Mouse (Mus musculus) layer of hippocampus, adult 9-10 months (tissue): ENCODE measurements at regions not wholly inside any gene's neighbourhood (a gene's known extent, or its start where the extent isn't known, plus 50 kb on each side); places are given as distances from the start of the nearest gene placed in this dataset.

Experiments
- DNase-seq: peaks from one replicate; pipeline ENCODE4 v3.0.0; 2022; ENCODE audit warnings: low spot score

GRCm38 (mm10) chr5:141054991-141055390 is 54.6 kb upstream of the Card11 start:
- DNase-seq: no peak

DNA sequence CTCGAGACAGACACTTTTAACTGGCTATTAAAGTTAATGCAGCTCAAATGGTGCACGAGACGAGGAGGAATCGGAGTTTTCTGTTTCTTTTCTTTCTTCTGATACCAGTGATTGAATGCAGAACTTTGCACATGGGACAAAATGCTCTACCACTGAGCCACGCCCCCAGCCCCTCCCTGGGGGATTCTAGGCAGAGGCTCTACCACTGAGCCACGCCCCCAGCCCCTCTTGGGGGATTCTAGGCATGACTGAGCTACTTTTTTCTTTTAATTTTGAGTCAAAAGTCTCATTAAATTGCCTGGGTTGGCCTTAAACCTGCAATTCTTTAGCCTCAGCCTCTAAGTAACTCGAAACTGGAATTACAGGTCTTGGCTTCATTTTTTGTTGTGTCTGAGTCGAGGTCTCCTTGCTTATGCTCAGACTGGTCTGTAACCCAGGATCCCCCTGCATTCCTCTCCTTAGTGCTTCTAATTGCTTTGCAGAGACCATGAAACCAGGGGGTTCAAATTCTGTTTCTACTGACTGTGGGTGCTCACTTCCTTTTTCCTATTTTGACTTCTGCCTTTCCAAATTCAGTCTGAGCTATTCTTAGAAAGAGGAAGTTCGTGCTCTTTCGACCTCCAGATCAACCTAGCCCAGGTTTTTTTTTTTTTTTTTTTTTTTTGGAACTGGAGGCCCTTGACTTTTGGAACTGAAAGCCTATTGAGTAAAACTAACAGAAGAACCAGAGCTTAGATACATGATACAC is 55.4 kb upstream of the Card11 start:
- DNase-seq: no peak

DNA sequence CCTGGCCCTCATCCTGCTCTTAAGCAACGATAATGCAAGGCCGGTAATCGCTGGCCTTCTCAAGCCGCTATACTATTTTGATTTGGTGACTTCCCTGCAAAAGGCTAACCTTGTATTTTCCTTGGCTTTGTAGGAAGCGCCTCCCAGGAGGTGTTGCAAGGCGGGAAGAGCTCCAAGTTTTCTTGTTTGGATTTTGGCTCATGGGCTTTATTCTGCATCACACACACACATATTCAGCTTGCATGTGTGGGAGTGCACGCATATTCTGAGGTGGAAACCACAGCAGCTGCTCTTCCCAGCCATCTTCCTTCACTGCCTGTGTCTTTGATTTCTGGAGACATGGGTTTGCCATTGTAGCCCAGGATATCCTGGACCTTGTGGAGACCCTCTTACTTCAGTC is 57.8 kb upstream of the Card11 start:
- no peak for DNase-seq

- no peak for DNase-seq
Observed at GRCm38 (mm10) chr5:141058863-141059262, 58.5 kb upstream of the Card11 start.

- DNase-seq: no peak
Observed at GRCm38 (mm10) chr5:141062144-141062543, 61.8 kb upstream of the Card11 start.

- no peak for DNase-seq
Observed at GRCm38 (mm10) chr5:141067561-141067960, 67.2 kb upstream of the Card11 start.

DNA sequence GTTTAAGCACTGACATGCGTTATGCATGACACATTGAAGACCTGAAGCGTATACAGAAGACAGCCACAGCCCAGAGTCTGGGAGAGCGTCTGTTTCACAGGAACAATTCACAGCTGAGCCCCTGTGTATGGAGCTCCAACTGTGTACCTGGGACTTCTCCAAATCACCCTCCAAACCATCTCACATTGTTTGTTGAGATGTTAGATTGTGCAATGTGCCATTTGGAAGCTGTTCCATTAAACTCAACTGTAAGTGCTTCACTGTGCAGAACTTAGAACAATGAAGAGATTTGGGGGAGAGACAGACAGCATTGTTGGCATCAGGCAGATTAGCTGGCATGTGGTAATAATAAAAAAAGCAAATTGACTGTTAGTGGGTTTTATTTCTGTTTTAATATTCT is 74.1 kb upstream of the Card11 start:
- DNase-seq: peak; percentile 43

DNA sequence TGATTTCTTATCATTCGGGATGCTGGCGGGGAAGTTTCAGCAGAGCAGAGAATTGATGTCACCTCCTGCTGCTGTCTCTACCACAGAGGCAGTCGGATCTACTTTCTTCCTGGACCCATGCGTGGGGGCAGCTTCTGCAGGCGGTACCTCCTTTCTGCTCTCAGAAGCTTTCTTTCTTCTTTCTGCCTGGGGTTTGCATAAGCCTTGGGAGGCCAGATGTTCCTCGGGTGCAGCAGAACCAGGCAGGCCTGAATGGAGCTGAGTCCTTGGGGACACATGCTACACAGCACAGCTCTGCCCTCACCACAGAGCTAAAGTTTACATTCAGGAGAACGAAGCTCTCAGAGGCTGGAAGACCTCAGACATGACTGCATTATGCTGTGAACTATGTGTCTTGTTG is 75.8 kb upstream of the Card11 start:
- DNase-seq: no peak

DNA sequence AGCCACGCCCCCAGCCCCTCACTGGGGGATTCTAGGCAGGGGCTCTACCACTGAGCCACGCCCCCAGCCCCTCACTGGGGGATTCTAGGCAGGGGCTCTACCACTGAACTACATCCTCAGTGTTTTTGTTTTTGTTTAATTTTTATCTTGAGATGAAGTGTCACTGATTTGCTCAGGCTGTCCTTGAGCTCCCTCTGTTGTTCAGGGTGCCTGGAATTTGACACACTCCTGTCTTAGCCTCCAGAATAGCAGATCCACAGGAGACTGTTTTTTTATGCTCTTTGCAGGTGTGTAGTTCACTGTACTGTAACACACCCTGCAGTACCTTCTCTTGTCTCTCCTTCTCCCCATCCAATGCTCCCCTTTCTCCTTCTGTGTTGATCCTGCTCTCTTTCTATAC is 76.6 kb upstream of the Card11 start:
- DNase-seq: no peak

DNA sequence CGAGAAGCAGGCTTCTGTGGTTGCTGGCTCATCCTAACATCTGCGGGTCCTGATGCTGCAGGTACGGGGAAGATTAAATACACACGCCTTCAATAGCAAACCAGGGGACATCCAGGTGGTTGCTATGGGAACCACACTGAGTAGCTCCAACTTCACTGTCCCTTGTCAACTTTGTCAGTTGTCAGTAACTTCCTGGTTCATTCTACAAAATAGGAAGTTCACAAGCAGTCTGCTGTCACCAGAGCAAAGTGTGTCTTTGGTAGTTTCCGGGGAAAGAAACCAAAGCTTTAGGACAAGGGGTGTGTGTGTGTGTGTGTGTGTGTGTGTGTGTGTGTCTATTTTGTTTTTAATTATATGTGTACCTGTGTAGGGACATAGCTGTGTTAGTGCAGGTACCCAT is 80.5 kb upstream of the Card11 start:
- DNase-seq: no peak

DNA sequence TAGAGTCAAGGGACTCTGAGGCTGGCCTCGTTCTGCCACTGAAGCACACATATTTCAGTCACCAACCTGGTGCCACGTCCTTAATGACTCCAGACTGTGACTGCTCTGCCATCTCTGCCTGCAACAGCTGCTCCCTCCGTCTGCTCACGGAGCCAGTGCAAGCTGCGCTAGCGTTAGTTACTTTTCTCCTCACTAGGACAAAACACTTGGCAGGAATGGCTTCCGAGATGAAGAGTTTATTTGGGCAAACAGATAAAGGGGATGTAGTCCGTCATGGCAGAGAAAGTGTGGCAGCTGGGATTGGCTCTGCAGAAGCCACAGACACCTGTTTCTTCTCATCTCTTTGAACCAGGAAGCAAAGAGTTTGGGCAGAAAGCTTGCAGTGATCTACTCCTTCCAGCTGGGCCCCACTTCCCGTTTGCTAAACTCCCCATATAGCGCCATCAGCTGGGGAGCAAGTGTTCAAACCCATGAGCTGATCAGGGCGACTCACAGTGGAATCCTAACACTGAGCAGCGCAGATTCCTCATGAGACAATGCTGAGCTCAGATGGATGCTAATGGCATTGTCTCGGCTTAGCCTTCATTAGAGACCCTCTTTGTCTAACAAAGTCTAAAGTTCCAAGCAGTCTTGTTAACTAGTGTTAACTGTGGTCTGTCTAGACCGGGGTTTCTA is 83.8 kb upstream of the Card11 start:
- DNase-seq: no peak

DNA sequence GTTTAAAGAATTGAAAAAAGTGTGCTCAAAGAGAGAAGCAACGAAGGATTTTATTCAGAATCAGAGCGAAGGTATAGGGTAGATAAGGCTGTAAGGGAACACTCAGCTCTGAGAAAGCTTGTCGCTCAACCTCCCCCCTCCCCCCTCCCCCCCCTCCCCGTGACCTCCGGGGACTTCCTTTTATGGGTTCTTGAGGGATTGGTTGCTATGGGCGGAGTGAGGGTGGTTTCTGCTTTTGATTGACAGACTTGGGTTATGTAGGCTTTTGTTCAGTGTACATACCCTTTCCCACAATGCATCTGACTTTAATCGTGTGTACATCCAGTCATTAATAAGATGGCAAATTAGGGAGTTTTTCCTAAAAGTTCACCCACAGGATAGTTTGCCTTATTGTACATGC is 84.4 kb upstream of the Card11 start:
- no peak for DNase-seq

DNA sequence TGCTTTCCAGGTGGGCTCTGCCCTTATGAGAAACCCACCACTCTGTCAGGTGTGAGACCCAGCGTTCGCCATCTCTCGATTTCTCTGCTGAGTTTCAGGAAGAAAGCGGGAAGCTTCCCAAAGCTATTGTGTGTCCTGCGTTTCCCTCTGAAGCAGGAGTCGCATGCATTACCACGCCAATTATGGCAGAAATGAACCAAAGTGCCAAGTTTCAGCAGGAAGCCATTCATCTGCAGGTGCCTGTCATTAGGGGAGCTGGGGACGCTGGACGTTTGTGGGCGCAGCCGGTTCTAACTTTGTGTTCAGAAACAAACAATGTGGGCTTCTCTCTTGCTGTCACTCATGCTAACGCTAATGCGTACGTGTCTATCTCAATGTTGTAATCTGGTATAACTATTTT is 91.3 kb upstream of the Card11 start:
- no peak for DNase-seq

GRCm38 (mm10) chr5:141093641-141094040 is 93.3 kb upstream of the Card11 start:
- DNase-seq: peak; percentile 59

- no peak for DNase-seq
Observed at GRCm38 (mm10) chr5:141097878-141098277, 97.5 kb upstream of the Card11 start.

GRCm38 (mm10) chr5:141111666-141112065 is 111.3 kb upstream of the Card11 start:
- no peak for DNase-seq

DNA sequence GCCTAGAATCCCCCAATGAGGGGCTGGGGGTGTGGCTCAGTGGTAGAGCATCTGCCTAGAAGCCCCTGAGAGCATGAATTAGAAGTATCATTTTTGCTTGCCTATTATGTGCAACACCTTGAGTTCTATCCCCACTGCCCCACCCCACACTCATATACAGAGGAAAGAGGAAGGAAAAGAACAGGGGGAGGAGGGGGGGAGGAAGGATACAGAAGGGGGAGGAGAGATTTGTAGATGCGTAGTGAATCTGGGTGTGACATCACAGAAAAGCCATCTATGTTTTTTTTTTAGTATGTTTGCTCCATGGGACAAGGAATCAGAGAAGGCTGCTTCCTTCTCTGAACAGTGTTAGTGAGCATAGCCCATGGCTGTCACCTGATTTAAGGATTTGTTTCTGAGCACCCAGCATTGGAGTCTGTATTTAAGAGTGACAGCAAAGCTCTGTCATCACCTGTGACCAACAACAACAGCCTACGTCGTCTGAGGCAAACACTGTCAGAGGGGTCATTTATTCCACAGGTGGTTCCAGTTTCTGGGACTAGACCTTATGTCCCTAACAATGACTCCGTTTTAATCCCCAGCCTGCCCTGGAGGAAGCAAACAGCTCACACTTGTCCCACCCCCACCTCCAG is 115.0 kb upstream of the Card11 start:
- no peak for DNase-seq

- peak; percentile 77 for DNase-seq
Observed at GRCm38 (mm10) chr5:141115963-141116362, 115.6 kb upstream of the Card11 start.

GRCm38 (mm10) chr5:141125870-141126269 is 115.4 kb upstream of the Sdk1 start:
- no peak for DNase-seq

- no peak for DNase-seq
Observed at GRCm38 (mm10) chr5:141126536-141126935, 114.8 kb upstream of the Sdk1 start.

GRCm38 (mm10) chr5:141131036-141131435 is 110.3 kb upstream of the Sdk1 start:
- no peak for DNase-seq

DNA sequence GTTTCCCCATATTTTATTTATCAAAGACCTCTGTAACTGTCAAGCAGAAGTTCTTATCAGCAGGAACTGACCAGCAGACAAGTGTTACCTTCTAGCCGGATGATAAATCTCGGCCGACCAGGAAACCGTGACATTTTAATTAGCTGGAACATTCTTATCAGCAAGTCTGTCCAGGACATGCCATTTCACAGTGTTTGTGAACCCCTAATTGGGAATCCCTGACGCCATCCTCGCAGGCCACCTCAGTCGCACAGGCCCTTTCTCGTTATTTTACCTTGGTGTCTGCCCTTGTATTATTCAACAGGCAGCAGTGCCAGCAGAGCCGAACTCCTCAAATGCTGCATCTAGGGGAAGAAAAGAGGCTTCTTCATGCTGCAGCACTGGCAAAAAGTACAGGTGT is 109.4 kb upstream of the Sdk1 start:
- DNase-seq: no peak

GRCm38 (mm10) chr5:141136239-141136638 is 105.1 kb upstream of the Sdk1 start:
- DNase-seq: no peak
